Mouse (Mus musculus): Measurements from ENCODE around the gene Gprc5d. TPM values are rescaled to one million over a fixed set of nuclear protein-coding genes. Genes with fewer than 3 reads are reported as not detected.
A peak's percentile ranks its signal among the peaks of the same experiment; 100 is the strongest.

Gene Gprc5d
- polyA plus RNA-seq, 1 experiment from 2014 or later = not detected

GRCm38 (mm10) chr6:135145976-135146375 is 27.9 kb upstream of the Gprc5d start:
- H3K4me1 ChIP-seq (ENCODE audit: control insufficient read depth, insufficient read depth, low read length) = no peaks in the 10 kb centered on the region
- no peak overlapping the region for H3K4me2 ChIP-seq (ENCODE audit: low read depth, low read length)
- DNase-seq (ENCODE audit: low spot score) (no peak), ATAC-seq (replicated peaks; ENCODE audit: insufficient number of reproducible peaks, low FRiP score, low TSS enrichment, low read depth) (no peak)
- 88% methylated on average over 5 of the region's 5 CpGs for WGBS
- no peaks in the 10 kb centered on the region for H3K27me3 ChIP-seq (ENCODE audit: control insufficient read depth, insufficient read depth, low read length)
- H3K36me3 ChIP-seq (replicated peaks; ENCODE audit: control insufficient read depth, insufficient read depth, low read depth, low read length) = no peaks in the 10 kb centered on the region
- no peak overlapping the region for H3K27ac ChIP-seq (replicated peaks; ENCODE audit: low read depth, low read length)
- no peak overlapping the region for H3K9ac ChIP-seq (replicated peaks; ENCODE audit: low read length)
- H3K4me3 ChIP-seq (ENCODE audit: low read depth, low read length) = no peak overlapping the region
- no peaks in the 10 kb centered on the region for H3K9me3 ChIP-seq (replicated peaks; ENCODE audit: control insufficient read depth, low read length)

- H3K9ac ChIP-seq (replicated peaks; ENCODE audit: low read length) = no peak overlapping the region
- no peak overlapping the region for H3K27ac ChIP-seq (replicated peaks; ENCODE audit: low read depth, low read length)
- ATAC-seq (replicated peaks; ENCODE audit: insufficient number of reproducible peaks, low FRiP score, low TSS enrichment, low read depth) = no peak
- DNase-seq (ENCODE audit: low spot score) = peak; percentile 65
- no peaks in the 10 kb centered on the region for H3K9me3 ChIP-seq (replicated peaks; ENCODE audit: control insufficient read depth, low read length)
- H3K4me2 ChIP-seq (ENCODE audit: low read depth, low read length) = no peak overlapping the region
- no peaks in the 10 kb centered on the region for H3K27me3 ChIP-seq (ENCODE audit: control insufficient read depth, insufficient read depth, low read length)
- H3K4me3 ChIP-seq (ENCODE audit: low read depth, low read length) = no peak overlapping the region
- no peaks in the 10 kb centered on the region for H3K4me1 ChIP-seq (ENCODE audit: control insufficient read depth, insufficient read depth, low read length)
- no peaks in the 10 kb centered on the region for H3K36me3 ChIP-seq (replicated peaks; ENCODE audit: control insufficient read depth, insufficient read depth, low read depth, low read length)
- WGBS = 7% methylated on average over 3 of the region's 3 CpGs
These were observed 26.4 kb upstream of the Gprc5d start for GRCm38 (mm10) chr6:135144516-135144915.

GRCm38 (mm10) chr6:135143151-135143550 is 25.1 kb upstream of the Gprc5d start:
- ATAC-seq (replicated peaks; ENCODE audit: insufficient number of reproducible peaks, low FRiP score, low TSS enrichment, low read depth) (no peak), DNase-seq (ENCODE audit: low spot score) (no peak)
- Histone ChIP-seq H3K27ac (replicated peaks; ENCODE audit: low read depth, low read length) (no peak overlapping the region), H3K36me3 (replicated peaks; ENCODE audit: control insufficient read depth, insufficient read depth, low read depth, low read length) (no peaks in the 10 kb centered on the region), H3K9me3 (replicated peaks; ENCODE audit: control insufficient read depth, low read length) (no peaks in the 10 kb centered on the region), H3K4me1 (ENCODE audit: control insufficient read depth, insufficient read depth, low read length) (no peaks in the 10 kb centered on the region), H3K9ac (replicated peaks; ENCODE audit: low read length) (no peak overlapping the region), H3K4me3 (ENCODE audit: low read depth, low read length) (no peak overlapping the region), H3K27me3 (ENCODE audit: control insufficient read depth, insufficient read depth, low read length) (no peaks in the 10 kb centered on the region), H3K4me2 (ENCODE audit: low read depth, low read length) (no peak overlapping the region)
- 92% methylated on average over 5 of the region's 5 CpGs for WGBS

GRCm38 (mm10) chr6:135141451-135142147 is 23.5 kb upstream of the Gprc5d start:
- H3K4me2 ChIP-seq (ENCODE audit: low read depth, low read length) = no peak overlapping the region
- H3K36me3 ChIP-seq (replicated peaks; ENCODE audit: control insufficient read depth, insufficient read depth, low read depth, low read length) = no peaks in the 10 kb centered on the region
- DNase-seq (ENCODE audit: low spot score) = no peak
- WGBS = 65% methylated on average over 16 of the region's 16 CpGs
- no peaks in the 10 kb centered on the region for H3K27me3 ChIP-seq (ENCODE audit: control insufficient read depth, insufficient read depth, low read length)
- no peak for ATAC-seq (replicated peaks; ENCODE audit: insufficient number of reproducible peaks, low FRiP score, low TSS enrichment, low read depth)
- H3K4me1 ChIP-seq (ENCODE audit: control insufficient read depth, insufficient read depth, low read length) = no peaks in the 10 kb centered on the region
- H3K9me3 ChIP-seq (replicated peaks; ENCODE audit: control insufficient read depth, low read length) = no peaks in the 10 kb centered on the region
- no peak overlapping the region for H3K4me3 ChIP-seq (ENCODE audit: low read depth, low read length)
- H3K27ac ChIP-seq (replicated peaks; ENCODE audit: low read depth, low read length) = no peak overlapping the region
- no peak overlapping the region for H3K9ac ChIP-seq (replicated peaks; ENCODE audit: low read length)

GRCm38 (mm10) chr6:135138746-135139145 is 20.7 kb upstream of the Gprc5d start:
- H3K4me1 ChIP-seq (ENCODE audit: control insufficient read depth, insufficient read depth, low read length) = no peaks in the 10 kb centered on the region
- ATAC-seq (replicated peaks; ENCODE audit: insufficient number of reproducible peaks, low FRiP score, low TSS enrichment, low read depth) (no peak), DNase-seq (ENCODE audit: low spot score) (no peak)
- no peaks in the 10 kb centered on the region for H3K9me3 ChIP-seq (replicated peaks; ENCODE audit: control insufficient read depth, low read length)
- no peak overlapping the region for H3K9ac ChIP-seq (replicated peaks; ENCODE audit: low read length)
- H3K36me3 ChIP-seq (replicated peaks; ENCODE audit: control insufficient read depth, insufficient read depth, low read depth, low read length) = no peaks in the 10 kb centered on the region
- 81% methylated on average over 14 of the region's 14 CpGs for WGBS
- H3K4me3 ChIP-seq (ENCODE audit: low read depth, low read length) = no peak overlapping the region
- no peak overlapping the region; the same call in 1 of the 2 replicates for H3K27ac ChIP-seq (replicated peaks; ENCODE audit: low read depth, low read length)
- H3K4me2 ChIP-seq (ENCODE audit: low read depth, low read length) = no peak overlapping the region
- no peaks in the 10 kb centered on the region for H3K27me3 ChIP-seq (ENCODE audit: control insufficient read depth, insufficient read depth, low read length)

- H3K9ac ChIP-seq (replicated peaks; ENCODE audit: low read length) = no peak overlapping the region
- H3K27ac ChIP-seq (replicated peaks; ENCODE audit: low read depth, low read length) = no peak overlapping the region; the same call in 1 of the 2 replicates
- DNase-seq (ENCODE audit: low spot score) = no peak
- WGBS = 79% methylated on average over 7 of the region's 7 CpGs
- no peak overlapping the region for H3K4me2 ChIP-seq (ENCODE audit: low read depth, low read length)
- no peak for ATAC-seq (replicated peaks; ENCODE audit: insufficient number of reproducible peaks, low FRiP score, low TSS enrichment, low read depth)
- no peaks in the 10 kb centered on the region for H3K4me1 ChIP-seq (ENCODE audit: control insufficient read depth, insufficient read depth, low read length)
- H3K27me3 ChIP-seq (ENCODE audit: control insufficient read depth, insufficient read depth, low read length) = no peaks in the 10 kb centered on the region
- H3K9me3 ChIP-seq (replicated peaks; ENCODE audit: control insufficient read depth, low read length) = no peaks in the 10 kb centered on the region
- no peaks in the 10 kb centered on the region for H3K36me3 ChIP-seq (replicated peaks; ENCODE audit: control insufficient read depth, insufficient read depth, low read depth, low read length)
- no peak overlapping the region for H3K4me3 ChIP-seq (ENCODE audit: low read depth, low read length)
These were observed 20.1 kb upstream of the Gprc5d start for GRCm38 (mm10) chr6:135138207-135138606.

GRCm38 (mm10) chr6:135137736-135138135 is 19.7 kb upstream of the Gprc5d start:
- no peak overlapping the region for H3K9ac ChIP-seq (replicated peaks; ENCODE audit: low read length)
- H3K9me3 ChIP-seq (replicated peaks; ENCODE audit: control insufficient read depth, low read length) = no peaks in the 10 kb centered on the region
- WGBS = 80% methylated on average over 9 of the region's 9 CpGs
- no peaks in the 10 kb centered on the region for H3K4me1 ChIP-seq (ENCODE audit: control insufficient read depth, insufficient read depth, low read length)
- no peak overlapping the region for H3K4me2 ChIP-seq (ENCODE audit: low read depth, low read length)
- no peak for ATAC-seq (replicated peaks; ENCODE audit: insufficient number of reproducible peaks, low FRiP score, low TSS enrichment, low read depth)
- no peaks in the 10 kb centered on the region for H3K36me3 ChIP-seq (replicated peaks; ENCODE audit: control insufficient read depth, insufficient read depth, low read depth, low read length)
- no peak overlapping the region for H3K4me3 ChIP-seq (ENCODE audit: low read depth, low read length)
- no peaks in the 10 kb centered on the region for H3K27me3 ChIP-seq (ENCODE audit: control insufficient read depth, insufficient read depth, low read length)
- DNase-seq (ENCODE audit: low spot score) = no peak
- no peak overlapping the region for H3K27ac ChIP-seq (replicated peaks; ENCODE audit: low read depth, low read length)

- no peak overlapping the region for H3K4me2 ChIP-seq (ENCODE audit: low read depth, low read length)
- ATAC-seq (replicated peaks; ENCODE audit: insufficient number of reproducible peaks, low FRiP score, low TSS enrichment, low read depth) = peak; percentile 68
- peak; percentile 69 for DNase-seq (ENCODE audit: low spot score)
- 23% methylated on average over 11 of the region's 11 CpGs for WGBS
- no peaks in the 10 kb centered on the region for H3K36me3 ChIP-seq (replicated peaks; ENCODE audit: control insufficient read depth, insufficient read depth, low read depth, low read length)
- H3K4me1 ChIP-seq (ENCODE audit: control insufficient read depth, insufficient read depth, low read length) = no peaks in the 10 kb centered on the region
- no peak overlapping the region for H3K27ac ChIP-seq (replicated peaks; ENCODE audit: low read depth, low read length)
- H3K9me3 ChIP-seq (replicated peaks; ENCODE audit: control insufficient read depth, low read length) = no peaks in the 10 kb centered on the region
- no peak overlapping the region for H3K9ac ChIP-seq (replicated peaks; ENCODE audit: low read length)
- H3K4me3 ChIP-seq (ENCODE audit: low read depth, low read length) = no peak overlapping the region
- no peaks in the 10 kb centered on the region for H3K27me3 ChIP-seq (ENCODE audit: control insufficient read depth, insufficient read depth, low read length)
These were observed 18.5 kb upstream of the Gprc5d start for GRCm38 (mm10) chr6:135136439-135137161.

All from embryonic facial prominence, embryonic 11.5 days (tissue).